20 mouse cellular contexts compared by ENCODE assay signal in the genomic region with DNA sequence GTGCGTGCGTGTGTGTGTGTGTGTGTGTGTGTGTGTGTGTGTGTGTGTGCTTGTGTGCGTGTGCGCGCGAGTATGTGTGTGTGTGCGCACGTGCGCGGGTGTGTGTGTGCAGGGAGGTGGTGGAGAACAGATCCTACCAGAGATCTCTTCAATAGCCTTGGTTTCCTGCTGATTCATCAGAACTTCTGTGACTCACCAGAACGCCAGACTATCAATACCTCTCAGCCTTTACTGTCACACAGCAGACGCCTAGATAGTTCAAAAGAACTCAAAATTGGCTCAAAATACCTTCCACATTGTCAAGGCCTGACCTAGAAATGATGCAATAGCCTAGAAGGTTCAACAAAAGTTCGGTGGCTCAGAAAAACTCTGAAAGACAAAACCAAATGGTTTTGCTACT.
A peak's percentile ranks its signal among the peaks of the same experiment; 100 is the strongest.
DNase-seq lines count a peak whose midpoint lies in the region; ATAC-seq lines count a peak whose summit lies in the region.
"Had no signal": no experiment of that assay in that cellular context is flagged by ENCODE, and none has a peak within 500 bp of the region (broad histone marks: within the 10 kb centered on the region; RNA-seq: fewer than 3 reads in every experiment).

No protein-coding gene starts in this region.

- no peaks in the 10 kb centered on the region for H3K9me3 ChIP-seq in midbrain, embryonic 11.5 days (ENCODE audit: control insufficient read depth, low read length)
- no peaks in the 10 kb centered on the region for H3K9me3 ChIP-seq in midbrain, embryonic 16.5 days (replicated peaks; ENCODE audit: control insufficient read depth, low read length, poor library complexity, severe bottlenecking)
- H3K9me3 ChIP-seq: embryonic facial prominence, embryonic 13.5 days; forebrain, embryonic 13.5 days; G1E; heart, embryonic 13.5 days had no signal

- no peaks in the 10 kb centered on the region for H3K4me1 ChIP-seq in midbrain, embryonic 11.5 days (ENCODE audit: control insufficient read depth, insufficient read depth, low read length)
- no peaks in the 10 kb centered on the region for H3K4me1 ChIP-seq in midbrain, embryonic 16.5 days (ENCODE audit: control insufficient read depth, insufficient read depth, low read length)

- no peak overlapping the region for H3K27ac ChIP-seq in midbrain, embryonic 11.5 days (ENCODE audit: low read depth, low read length)
- H3K27ac ChIP-seq in midbrain, embryonic 16.5 days (ENCODE audit: low read length) = no peak overlapping the region
- H3K27ac ChIP-seq: embryonic facial prominence, embryonic 13.5 days; forebrain, embryonic 13.5 days; heart, embryonic 13.5 days had no signal

- no peaks in the 10 kb centered on the region for H3K36me3 ChIP-seq in midbrain, embryonic 11.5 days (ENCODE audit: control insufficient read depth, insufficient read depth, low read length)
- H3K36me3 ChIP-seq in midbrain, embryonic 16.5 days (ENCODE audit: control insufficient read depth, insufficient read depth, low read length) = no peaks in the 10 kb centered on the region
- H3K36me3 ChIP-seq: embryonic facial prominence, embryonic 13.5 days; G1E; heart, embryonic 13.5 days had no signal

- H3K27me3 ChIP-seq in midbrain, embryonic 11.5 days (ENCODE audit: control insufficient read depth, insufficient read depth, low read length) = no peaks in the 10 kb centered on the region
- H3K27me3 ChIP-seq in midbrain, embryonic 16.5 days (ENCODE audit: control insufficient read depth, insufficient read depth, low read depth, low read length) = no peaks in the 10 kb centered on the region
- H3K27me3 ChIP-seq: embryonic facial prominence, embryonic 13.5 days; forebrain, embryonic 13.5 days; heart, embryonic 13.5 days had no signal

- no peak for ATAC-seq in midbrain, embryonic 11.5 days (ENCODE audit: low FRiP score)
- ATAC-seq in midbrain, embryonic 16.5 days = no peak
- ATAC-seq: forebrain, embryonic 13.5 days; forebrain, postnatal 0 days; hindbrain, embryonic 16.5 days had no signal

- no peak overlapping the region for H3K4me3 ChIP-seq in midbrain, embryonic 11.5 days (ENCODE audit: low read depth, low read length)
- H3K4me3 ChIP-seq in midbrain, embryonic 16.5 days (ENCODE audit: low read depth, low read length) = no peak overlapping the region
- H3K4me3 ChIP-seq: embryonic facial prominence, embryonic 13.5 days; forebrain, embryonic 13.5 days; heart, embryonic 13.5 days had no signal

- H3K4me2 ChIP-seq in midbrain, embryonic 11.5 days = no peak overlapping the region
- H3K4me2 ChIP-seq in midbrain, embryonic 16.5 days (ENCODE audit: low read length) = no peak overlapping the region
- H3K4me2 ChIP-seq: embryonic facial prominence, embryonic 13.5 days; forebrain, embryonic 13.5 days; heart, embryonic 13.5 days had no signal

- DNase-seq in adrenal gland, adult 2 months = peak; percentile 62
- no peak for DNase-seq in adrenal gland, postnatal 4 days (ENCODE audit: low spot score in 2 of 2)
- DNase-seq in midbrain, embryonic 11.5 days (ENCODE audit: low spot score, missing footprints) = peak; percentile 10
- DNase-seq in Muller cell, postnatal 12 days (ENCODE audit: inconsistent ontology term) = peak; percentile 58
- DNase-seq in brain, adult 2 months (ENCODE audit: low read depth, low spot score) = peak; percentile 60
- no peak for DNase-seq in layer of hippocampus, postnatal 25 days (ENCODE audit: extremely low spot score in 1 of 2, low spot score in 1 of 2)
- DNase-seq in spleen, postnatal 10 days (ENCODE audit: low spot score in 2 of 2) = no peak
- DNase-seq: cerebellum, adult 18-20 months; cerebellum, adult 9-11 months; cerebellum, postnatal 36 days; forebrain, postnatal 0 days; gastrocnemius, postnatal 14 days; heart, postnatal 36 days; kidney, adult 18-20 months had no signal

- no peak overlapping the region for H3K9ac ChIP-seq in midbrain, embryonic 11.5 days (ENCODE audit: low read length)
- no peak overlapping the region for H3K9ac ChIP-seq in midbrain, embryonic 16.5 days (ENCODE audit: low read depth, low read length)
- H3K9ac ChIP-seq: embryonic facial prominence, embryonic 13.5 days; forebrain, embryonic 13.5 days; forebrain, postnatal 0 days; heart, embryonic 13.5 days had no signal

- 89% methylated on average over 13 of the region's 13 CpGs for WGBS in midbrain, embryonic 11.5 days
- WGBS in midbrain, embryonic 16.5 days = 79% methylated on average over 9 of the region's 13 CpGs

Comparison
In these comparisons a context has a peak if more than half of its experiments do, and no peak if none do; other contexts are left out.
1. DNase-seq: peak in adrenal gland, adult 2 months (single experiment), midbrain, embryonic 11.5 days (single experiment), Muller cell, postnatal 12 days (single experiment) and brain, adult 2 months (single experiment); none in adrenal gland, postnatal 4 days (0 of 2), layer of hippocampus, postnatal 25 days (0 of 2) and spleen, postnatal 10 days (0 of 2).